Mouse (Mus musculus) stomach, postnatal 0 days (tissue): ENCODE data around the gene Cpvl.

Experiments used
- CTCF ChIP-seq: IDR thresholded peaks from 2 replicates; pipeline ENCODE4 v1.5.1; 2016; ENCODE audit warnings: antibody characterized with exemption, low read depth, mild to moderate bottlenecking, moderate library complexity
- EP300 ChIP-seq: optimal IDR thresholded peaks from 2 replicates; pipeline ENCODE3; 2016; ENCODE audit warnings: antibody characterized with exemption

DNA sequence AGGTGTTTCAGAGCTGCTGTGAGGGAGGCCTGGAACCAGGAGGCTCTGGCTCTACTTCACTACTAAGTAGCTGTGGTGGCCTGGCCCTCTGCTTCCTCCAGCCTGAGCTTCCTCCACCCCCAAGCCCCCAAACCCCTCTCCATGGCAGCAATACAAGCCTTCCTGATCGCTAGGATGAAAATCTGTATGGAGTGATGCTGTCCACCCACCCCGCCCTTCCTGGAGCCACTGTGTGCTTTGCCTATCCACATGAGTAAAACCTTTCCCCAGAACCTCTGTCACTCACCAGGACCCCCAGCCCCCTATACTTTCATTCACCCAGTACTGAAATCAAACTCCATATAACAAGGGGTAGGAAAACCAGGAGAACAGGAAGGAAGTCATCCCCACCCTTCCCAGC, 22.6 kb downstream of the Cpvl start:
- TF ChIP-seq CTCF (no peak), EP300 (no peak)
